Mouse (Mus musculus) natural killer cell, adult 2 months (primary cell): ENCODE data around the gene Eif2d.
A peak's percentile ranks its signal among the peaks of the same experiment; 100 is the strongest.

Experiments
- DNase-seq, 2 experiments: peaks; one replicate each; pipeline ENCODE4 v3.0.0; 2022; ENCODE audit warnings: low spot score in 2 of 2

The Eif2d gene

GRCm38 (mm10) chr1:131153018-131153629 lies at the start of gene Eif2d:
Gene Eif2d (plus strand): TSS chr1:131153181.
- peak; percentile 65 to 75 for DNase-seq

- peak in 1 of 2 experiments; percentile 36 for DNase-seq
Measured at GRCm38 (mm10) chr1:131103776-131104424, 49.1 kb upstream of the Eif2d start.

DNA sequence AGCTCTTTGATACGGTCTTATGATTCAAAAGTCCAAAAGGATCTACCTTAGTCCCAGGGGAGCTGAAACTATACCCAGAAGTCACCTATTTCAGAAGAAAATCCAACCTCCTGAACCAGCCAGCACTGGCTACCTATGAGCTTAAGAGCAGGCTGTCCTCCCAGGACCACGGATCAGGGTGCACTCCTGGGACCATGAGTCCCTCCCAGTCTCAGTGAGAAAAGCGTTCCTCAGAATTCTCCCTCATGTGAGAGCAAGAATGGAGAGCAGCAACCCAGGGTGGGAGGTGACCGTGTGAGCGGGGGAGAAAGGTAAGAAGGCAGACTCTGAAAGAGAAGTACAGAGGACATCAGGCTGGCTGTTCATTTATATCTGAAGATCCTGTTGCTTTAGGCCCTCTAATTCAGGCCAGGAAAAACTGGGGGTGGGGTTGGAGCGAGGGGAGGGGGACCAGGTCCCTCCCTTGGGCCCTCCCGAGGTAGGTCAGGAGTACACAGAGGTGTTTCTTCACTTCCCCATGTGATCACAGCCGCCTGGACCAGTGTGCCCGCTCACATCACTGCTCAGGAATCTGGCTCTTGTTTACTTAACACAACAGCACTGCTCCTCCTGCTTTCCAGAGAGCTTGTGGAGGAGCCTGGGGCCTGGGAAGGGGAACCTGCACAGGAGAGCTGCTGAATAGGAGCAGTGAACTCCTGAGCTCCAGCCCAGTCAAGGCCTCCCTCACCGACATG lies 45.2 kb upstream of the Eif2d start:
- DNase-seq = no peak

DNA sequence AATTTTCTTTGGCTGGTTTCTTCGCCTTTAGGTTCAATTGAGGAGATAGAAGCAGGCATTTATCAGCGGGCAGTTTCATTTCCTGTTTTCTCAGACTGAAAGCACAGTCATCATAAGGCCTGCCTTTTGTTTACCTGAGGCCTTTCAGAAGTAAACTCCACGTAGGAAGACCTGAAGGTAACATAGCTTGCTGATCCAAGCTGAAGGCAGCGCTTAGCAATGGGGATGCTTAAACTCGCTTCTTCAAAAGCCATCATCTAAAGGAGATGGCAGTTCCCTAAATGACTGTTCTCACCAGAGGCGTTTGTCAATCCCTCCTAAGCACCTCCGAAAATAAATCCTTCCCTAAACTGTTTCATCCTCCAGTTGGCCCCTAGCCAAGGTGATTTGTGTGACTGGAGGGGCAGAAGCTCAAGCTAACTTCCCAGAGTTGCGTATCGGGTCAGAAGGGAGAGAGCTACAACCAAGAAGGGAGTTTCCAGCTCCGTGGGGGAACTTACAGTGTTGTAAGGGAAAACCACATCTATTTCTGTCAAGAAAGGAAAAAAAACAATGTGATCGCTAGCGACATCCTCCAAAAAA lies 42.4 kb upstream of the Eif2d start:
- peak; percentile 39 to 55 for DNase-seq

GRCm38 (mm10) chr1:131112576-131112975 lies 40.4 kb upstream of the Eif2d start:
- DNase-seq = no peak

DNA sequence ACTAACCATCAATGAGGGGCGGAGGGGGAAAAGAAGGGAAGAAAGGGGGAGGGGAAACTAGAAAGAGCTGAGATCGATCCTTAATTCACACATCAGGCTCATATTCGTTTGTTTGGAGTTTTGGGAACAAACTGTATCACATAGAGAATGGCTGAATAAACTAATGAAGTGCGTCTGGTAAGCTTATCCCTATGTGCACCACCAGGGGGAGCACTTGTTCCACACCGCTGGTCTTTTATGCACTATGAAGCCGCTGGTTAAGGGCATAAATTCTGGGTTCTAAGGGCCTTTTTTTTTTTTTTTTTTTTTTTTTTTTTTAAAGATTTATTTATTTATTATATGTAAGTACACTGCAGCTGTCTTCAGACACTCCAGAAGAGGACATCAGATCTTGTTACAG lies 37.0 kb upstream of the Eif2d start:
- DNase-seq = peak; percentile 59 to 73

- DNase-seq = no peak
Measured at GRCm38 (mm10) chr1:131116430-131117011, 36.5 kb upstream of the Eif2d start.

- DNase-seq = no peak
Measured at GRCm38 (mm10) chr1:131118530-131118929, 34.5 kb upstream of the Eif2d start.

GRCm38 (mm10) chr1:131119026-131119425 lies 34.0 kb upstream of the Eif2d start:
- DNase-seq = peak in 1 of 2 experiments; percentile 58

- DNase-seq = peak in 1 of 2 experiments; percentile 47
Measured at GRCm38 (mm10) chr1:131121987-131122386, 31.0 kb upstream of the Eif2d start.

DNA sequence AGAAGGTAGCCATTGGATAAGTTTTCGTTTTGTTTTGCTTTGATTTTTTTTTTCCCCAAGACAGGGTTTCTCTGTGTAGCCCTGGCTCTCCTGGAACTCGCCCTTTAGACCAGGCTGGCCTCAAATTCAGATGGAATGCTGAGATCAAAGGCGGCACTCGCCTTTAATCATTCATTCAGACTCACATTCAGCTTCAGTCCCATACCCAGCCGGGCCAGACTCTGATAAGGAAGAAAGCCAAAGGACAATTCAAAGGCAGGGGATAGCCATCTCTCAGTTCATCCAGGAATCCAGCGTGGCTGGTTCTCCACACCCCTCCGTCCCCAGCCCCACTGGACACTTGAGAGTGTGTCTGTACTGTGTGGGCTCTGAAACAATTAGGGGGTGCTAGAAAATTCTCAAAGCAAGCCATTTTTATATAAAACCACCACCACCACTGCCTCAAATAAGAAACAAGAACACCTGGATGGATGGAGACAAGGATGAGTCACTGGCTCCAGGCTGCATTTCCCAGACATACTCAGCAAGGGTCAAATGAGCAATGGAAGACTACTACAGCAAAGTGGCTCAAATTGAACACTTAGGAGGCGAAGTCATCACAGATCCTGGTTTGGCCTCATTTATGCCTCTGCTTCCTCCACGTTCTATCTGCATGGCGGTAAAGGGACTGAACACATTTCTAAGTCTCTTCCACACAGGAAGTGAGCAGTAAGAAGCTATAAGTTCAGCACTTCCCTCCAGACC lies 29.3 kb upstream of the Eif2d start:
- DNase-seq = no peak

GRCm38 (mm10) chr1:131125987-131126744 lies 26.8 kb upstream of the Eif2d start:
- DNase-seq = no peak

GRCm38 (mm10) chr1:131134231-131134630 lies 18.8 kb upstream of the Eif2d start:
- DNase-seq = no peak

DNA sequence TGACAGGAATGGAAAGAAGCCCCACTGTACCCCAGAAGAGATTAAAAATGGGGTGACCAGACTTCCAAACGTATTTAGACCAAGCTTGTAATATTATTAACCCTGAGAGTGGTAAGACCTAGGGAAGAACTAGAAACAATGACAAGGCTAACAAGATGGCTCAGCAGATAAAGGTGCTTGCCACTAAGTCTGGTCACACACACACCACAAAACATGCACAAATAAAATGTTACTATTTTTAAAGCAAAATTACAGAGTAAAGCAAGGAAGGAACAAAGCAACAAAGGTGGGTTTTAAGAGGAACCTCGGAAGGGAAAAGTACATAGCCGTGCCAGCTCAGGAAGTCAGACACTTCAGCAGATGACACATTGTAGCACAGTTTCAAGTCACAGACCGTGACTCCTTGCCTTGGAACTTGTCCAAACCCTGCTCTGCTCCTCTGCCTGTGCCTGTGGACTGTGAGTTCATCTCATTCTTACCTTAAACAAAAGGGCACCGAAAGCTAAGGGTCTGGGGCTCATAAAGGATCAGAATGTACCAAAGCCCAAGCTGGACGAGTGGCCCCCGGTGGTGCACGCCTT lies 17.9 kb upstream of the Eif2d start:
- DNase-seq = peak; percentile 47 to 66

DNA sequence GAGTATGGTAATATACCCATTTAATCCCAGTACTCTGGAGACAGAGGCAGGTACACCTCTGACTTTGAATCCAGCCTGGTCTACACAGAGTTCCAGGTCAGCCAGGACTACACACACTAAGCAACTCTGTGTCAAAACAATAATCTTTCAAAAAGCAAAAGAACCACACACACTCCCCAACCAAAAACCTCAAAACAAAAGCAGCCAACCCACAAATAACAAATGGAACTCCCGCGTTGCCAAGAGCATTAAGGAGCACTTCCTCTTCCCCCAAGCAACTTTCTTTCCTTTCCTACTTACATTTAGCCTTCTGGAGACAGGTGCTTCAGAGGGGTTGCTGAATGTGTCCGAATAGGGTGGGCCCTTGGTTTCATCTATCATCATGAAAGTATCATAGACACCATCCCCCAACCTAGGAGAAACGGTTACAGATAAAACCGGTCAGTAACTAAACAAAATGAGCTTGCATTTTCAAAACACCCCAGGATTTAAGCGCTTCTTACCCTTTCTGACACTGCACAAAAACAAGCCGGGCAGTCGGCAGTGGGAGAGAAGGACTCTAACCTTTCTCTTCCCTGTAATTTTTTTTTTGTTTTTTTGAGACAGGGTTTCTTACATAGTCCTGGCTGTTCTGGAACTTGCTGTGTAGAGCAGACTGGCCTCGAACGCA lies 16.9 kb upstream of the Eif2d start:
- DNase-seq = no peak

DNA sequence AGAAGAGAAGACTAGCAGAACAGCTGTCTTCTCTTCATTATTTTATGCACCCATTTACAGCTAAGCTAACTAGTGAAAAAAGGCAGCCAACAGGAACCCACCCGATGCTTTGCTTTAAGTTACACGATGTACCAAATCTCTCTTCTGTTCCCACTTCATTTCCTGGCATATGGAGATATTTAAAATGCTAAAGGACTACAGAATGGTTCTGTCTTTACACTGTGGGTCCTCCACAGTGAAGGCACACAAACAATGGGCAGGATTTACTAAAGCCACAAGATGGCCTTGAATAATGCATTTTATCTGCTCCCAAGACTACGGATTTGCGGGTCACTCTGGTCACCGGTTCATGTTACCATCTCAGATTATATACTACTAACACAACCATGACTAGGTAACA lies 15.9 kb upstream of the Eif2d start:
- no peak for DNase-seq

- DNase-seq = no peak
Measured at GRCm38 (mm10) chr1:131137717-131138118, 15.3 kb upstream of the Eif2d start.

- DNase-seq = peak; percentile 82 to 90
Measured at GRCm38 (mm10) chr1:131138191-131139016, 14.6 kb upstream of the Eif2d start, which contains the start of gene Dyrk3. Gene Dyrk3 (minus strand): TSS chr1:131138340.
